Mouse (Mus musculus): Measurements from ENCODE around the gene Arhgap27. TPM values are rescaled to one million over a fixed set of nuclear protein-coding genes. Genes with fewer than 3 reads are reported as not detected.
A peak's percentile ranks its signal among the peaks of the same experiment; 100 is the strongest.

The Arhgap27 gene
- total and polyA plus RNA-seq, 3 experiments: 11.8 to 30.9 (median 26.1) TPM

DNA sequence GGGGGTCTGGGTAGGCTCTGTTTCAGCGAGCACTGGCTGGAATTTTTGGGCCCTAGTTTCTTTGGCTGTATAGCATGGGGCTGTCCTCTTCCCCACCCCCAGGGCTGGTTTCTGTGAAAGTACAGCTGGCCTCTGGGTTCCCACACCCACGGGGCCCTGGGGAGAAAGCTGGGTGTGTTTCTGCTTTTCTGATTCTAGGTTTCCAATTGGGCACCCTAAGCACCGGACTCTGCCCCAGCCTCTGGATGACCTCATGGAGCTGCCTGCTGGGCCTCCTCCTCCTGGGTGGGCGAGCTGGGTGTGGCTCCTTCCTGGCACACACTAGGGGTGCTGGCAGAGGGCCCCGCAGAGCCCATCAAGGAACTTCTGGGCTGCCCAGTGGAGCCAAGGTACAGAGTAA is 16.8 kb downstream of the Arhgap27 start:
- H3K4me2 ChIP-seq (ENCODE audit: insufficient read depth, low read depth, poor library complexity, severe bottlenecking): peak overlapping the region; percentile 85
- H3K4me1 ChIP-seq (ENCODE audit: control insufficient read depth in 1 of 2, insufficient read depth in 2 of 2): peaks cover 37 to 48% of the 10 kb centered on the region in 2 experiments
- peak overlapping the region; percentile 71 for H3K27ac ChIP-seq (ENCODE audit: insufficient read depth, low read depth)
- H3K27me3 ChIP-seq (replicated peaks): no peaks in the 10 kb centered on the region
- peaks cover 13% of the 10 kb centered on the region for H3K79me2 ChIP-seq (replicated peaks; ENCODE audit: control insufficient read depth, extremely low read depth, insufficient read depth, poor library complexity, severe bottlenecking)
- peak overlapping the region; percentile 72; the same call in 1 of the 2 replicates for H3K9ac ChIP-seq (ENCODE audit: insufficient read depth, low read depth)
- DNase-seq (ENCODE audit: extremely low read depth): peak; percentile 84
- in situ Hi-C loops (cut with MboI; ENCODE audit: low pct_ligation_motif_present, low pct_unique_long_range_greater_than_20kb, low sequenced_read_pairs): no loop called here
- H3K36me3 ChIP-seq (replicated peaks in 1 of 2; ENCODE audit: control insufficient read depth in 1 of 2, insufficient read depth in 1 of 2, low read length in 1 of 2): peaks cover 26 to 56% of the 10 kb centered on the region in 2 experiments
- TF ChIP-seq EP300 (IDR thresholded peaks at IDR 0.05; ENCODE audit: low read length): peak; percentile 62; the same call in 1 of the 2 replicates
- TF ChIP-seq RAD21 (IDR thresholded peaks at IDR 0.05; ENCODE audit: low read depth, low read length): no peak
- peak; percentile 66; the same call in 1 of the 2 replicates for TF ChIP-seq MAZ (IDR thresholded peaks at IDR 0.05; ENCODE audit: low read depth, low read length)
- peak; percentile 96 for TF ChIP-seq ETS1 (conservative IDR thresholded peaks at IDR 0.05; ENCODE audit: low read depth, low read length)
- TF ChIP-seq CHD1 (IDR thresholded peaks at IDR 0.05; ENCODE audit: low read depth, low read length): no peak
- no peak for TF ChIP-seq CTCF (conservative IDR thresholded peaks at IDR 0.05 in 1 of 2, IDR thresholded peaks at IDR 0.05 in 1 of 2; ENCODE audit: low read depth in 2 of 2, low read length in 2 of 2)
- no peak for TF ChIP-seq MYC (IDR thresholded peaks at IDR 0.05; ENCODE audit: low read depth, low read length)
- peak; percentile 49; the same call in 1 of the 2 replicates for TF ChIP-seq MEF2A (IDR thresholded peaks at IDR 0.05; ENCODE audit: borderline replicate concordance, low read depth, low read length)
- TF ChIP-seq UBTF (IDR thresholded peaks at IDR 0.05; ENCODE audit: low read depth, low read length): no peak
- TF ChIP-seq RCOR1 (conservative IDR thresholded peaks at IDR 0.05; ENCODE audit: low read depth, low read length): no peak; the same call in 1 of the 2 replicates
- TF ChIP-seq IRF4 (IDR thresholded peaks at IDR 0.05; ENCODE audit: low read depth, low read length): peak; percentile 83
- no peak for TF ChIP-seq JUND (conservative IDR thresholded peaks at IDR 0.05; ENCODE audit: low read depth, low read length)
- peak; percentile 54 for TF ChIP-seq BHLHE40 (IDR thresholded peaks at IDR 0.05; ENCODE audit: low read depth, low read length)
- no peak for TF ChIP-seq PAX5 (IDR thresholded peaks at IDR 0.05; ENCODE audit: low read length)
- TF ChIP-seq TCF12 (IDR thresholded peaks at IDR 0.05; ENCODE audit: low read depth, low read length): peak; percentile 84
- TF ChIP-seq NRF1 (IDR thresholded peaks at IDR 0.05; ENCODE audit: low read depth, low read length): no peak
- TF ChIP-seq SMC3 (IDR thresholded peaks at IDR 0.05; ENCODE audit: low read depth, low read length): no peak
- TF ChIP-seq POLR2A (IDR thresholded peaks at IDR 0.05; ENCODE audit: low read depth, low read length): peak; percentile 36; the same call in 1 of the 2 replicates
- TF ChIP-seq HCFC1 (IDR thresholded peaks at IDR 0.05; ENCODE audit: low read depth, low read length): no peak
- no peak for TF ChIP-seq ZMIZ1 (IDR thresholded peaks at IDR 0.05; ENCODE audit: low read depth, low read length)
- no peak for TF ChIP-seq TBP (conservative IDR thresholded peaks at IDR 0.05; ENCODE audit: low read depth, low read length)
- no peak for TF ChIP-seq ZKSCAN1 (IDR thresholded peaks at IDR 0.05; ENCODE audit: borderline replicate concordance, low read depth, low read length)
- no peak for TF ChIP-seq MAFK (IDR thresholded peaks at IDR 0.05; ENCODE audit: insufficient replicate concordance, low read length)
- TF ChIP-seq MAX (IDR thresholded peaks at IDR 0.05; ENCODE audit: low read length): no peak
- peak; percentile 91 for TF ChIP-seq CHD2 (IDR thresholded peaks at IDR 0.05; ENCODE audit: low read length)
- 0 out of 2 replicates have a peak, but pooled peaks have one; percentile 13 for TF ChIP-seq JUN (IDR thresholded peaks at IDR 0.05; ENCODE audit: insufficient read depth, low read depth, low read length)
- peak; percentile 90; the same call in 1 of the 2 replicates for TF ChIP-seq SIN3A (IDR thresholded peaks at IDR 0.05; ENCODE audit: low read length)
- dilution Hi-C loops (cut with MboI; ENCODE audit: extremely low pct_ligation_motif_present, extremely low pct_unique_long_range_greater_than_20kb, low sequenced_read_pairs): no loop called here
- H3K4me3 ChIP-seq (replicated peaks in 1 of 3; ENCODE audit: low read depth in 2 of 3, low read length in 2 of 3, poor library complexity in 1 of 3): peak overlapping the region in 2 of 3 experiments; percentile 61 to 78
- peaks cover 22% of the 10 kb centered on the region for H3K9me3 ChIP-seq (replicated peaks; ENCODE audit: low read length)
